Mouse (Mus musculus): Measurements from ENCODE around the gene Pnkd. TPM values are rescaled to one million over a fixed set of nuclear protein-coding genes. Genes with fewer than 3 reads are reported as not detected.

Pnkd gene
- polyA plus RNA-seq, 1 experiment from 2014 or later, result 103 TPM

DNA sequence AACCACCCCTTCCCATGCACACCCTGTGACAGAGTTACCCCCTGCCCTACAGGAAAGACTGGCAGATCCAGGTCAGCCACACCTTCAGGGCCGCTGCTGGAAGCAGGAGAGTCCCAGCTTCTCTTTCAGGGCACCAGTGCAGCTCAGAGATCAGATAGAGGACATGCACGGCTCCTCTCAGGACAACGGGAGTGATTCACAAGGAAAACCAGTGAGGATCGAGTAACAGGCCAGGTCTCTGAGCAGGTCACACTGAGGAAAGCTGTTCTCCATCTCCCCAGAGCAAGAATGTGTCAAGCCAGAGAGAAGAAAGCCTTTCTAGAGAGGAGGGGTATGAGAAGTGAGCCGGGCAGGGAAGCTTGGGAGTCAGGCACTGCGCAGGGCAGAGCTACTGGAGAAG, 11.7 kb downstream of the Pnkd start:
- WGBS, result 32% methylated on average over 6 of the region's 6 CpGs
- no peaks in the 10 kb centered on the region for H3K27me3 ChIP-seq (ENCODE audit: insufficient read depth, low read length)
- no peaks in the 10 kb centered on the region for H3K9me3 ChIP-seq (ENCODE audit: low read depth, low read length)
- peaks cover 44% of the 10 kb centered on the region for H3K4me1 ChIP-seq (ENCODE audit: insufficient read depth)
- H3K9ac ChIP-seq, result peak overlapping the region; percentile 48
- no peak for ATAC-seq (ENCODE audit: insufficient read depth)
- H3K4me2 ChIP-seq, result peak overlapping the region; percentile 58
- no peak overlapping the region; the same call in 1 of the 2 replicates for H3K4me3 ChIP-seq (ENCODE audit: low read depth, low read length)
- peaks cover 27% of the 10 kb centered on the region for H3K36me3 ChIP-seq (ENCODE audit: insufficient read depth)
- DNase-seq, result peak; percentile 44
- H3K27ac ChIP-seq (ENCODE audit: low read depth), result peak overlapping the region; percentile 97
- TF ChIP-seq CTCF (IDR thresholded peaks at IDR 0.05; ENCODE audit: low read depth), result no peak

DNA sequence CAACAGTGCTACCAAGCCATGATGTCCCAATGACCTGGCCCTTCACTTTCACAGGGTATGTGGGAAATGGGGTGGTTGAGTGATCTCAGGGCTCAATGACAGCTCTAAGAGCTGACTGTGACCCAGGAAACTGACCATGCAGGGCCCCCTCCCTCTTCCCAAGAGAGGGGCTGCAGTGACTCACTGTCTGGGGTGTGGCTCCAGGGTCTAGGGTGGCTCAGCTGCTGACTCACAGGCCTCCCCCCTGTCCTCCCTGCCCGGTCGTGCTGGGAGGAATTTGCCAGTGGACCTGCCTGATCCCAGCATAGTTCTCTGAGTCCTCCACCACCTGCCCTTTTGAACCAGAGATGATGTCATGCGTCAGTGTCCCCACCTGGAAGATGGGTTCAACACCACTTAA, 12.5 kb downstream of the Pnkd start:
- Histone ChIP-seq H3K4me1 (ENCODE audit: insufficient read depth) (peaks cover 44% of the 10 kb centered on the region), H3K9ac (no peak overlapping the region; the same call in none of the 2 replicates), H3K36me3 (ENCODE audit: insufficient read depth) (peaks cover 19% of the 10 kb centered on the region), H3K27me3 (ENCODE audit: insufficient read depth, low read length) (no peaks in the 10 kb centered on the region), H3K4me2 (0 out of 2 replicates have a peak overlapping the region, but pooled peaks have one; percentile 8), H3K4me3 (ENCODE audit: low read depth, low read length) (no peak overlapping the region), H3K9me3 (ENCODE audit: low read depth, low read length) (no peaks in the 10 kb centered on the region), H3K27ac (ENCODE audit: low read depth) (peak overlapping the region; percentile 97)
- DNase-seq, result no peak
- no peak for TF ChIP-seq CTCF (IDR thresholded peaks at IDR 0.05; ENCODE audit: low read depth)
- ATAC-seq (ENCODE audit: insufficient read depth), result no peak
- 47% methylated on average over 3 of the region's 3 CpGs for WGBS

DNA sequence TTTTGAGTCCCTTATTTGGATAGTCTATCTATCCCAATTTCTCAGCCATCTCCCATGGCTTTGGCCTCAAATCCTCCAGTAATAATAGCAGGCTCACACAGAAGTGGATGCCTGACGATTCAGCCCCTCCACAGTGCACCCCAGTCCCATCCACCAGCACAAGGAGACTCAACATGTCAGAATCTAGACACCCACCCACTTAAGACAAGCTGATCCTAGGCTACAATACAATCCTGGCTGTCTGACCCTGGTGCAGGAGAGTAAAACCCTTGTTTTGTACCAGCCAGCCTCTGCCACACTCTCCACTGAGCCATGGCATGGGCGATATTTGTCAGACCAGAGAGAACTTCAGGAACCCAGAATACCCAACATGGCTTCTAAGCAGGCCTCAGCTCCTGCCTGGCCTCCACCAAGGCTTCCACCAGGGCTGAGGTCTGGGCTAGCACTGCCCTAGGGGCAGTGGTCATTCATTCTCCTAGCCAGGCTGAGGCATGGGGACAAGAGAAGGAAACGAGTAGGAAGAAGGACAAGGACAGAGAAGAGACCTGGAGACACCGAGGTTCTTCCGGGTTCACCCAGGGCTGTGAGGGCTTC, 13.5 kb downstream of the Pnkd start:
- TF ChIP-seq CTCF (IDR thresholded peaks at IDR 0.05; ENCODE audit: low read depth), result no peak
- Histone ChIP-seq H3K27me3 (ENCODE audit: insufficient read depth, low read length) (no peaks in the 10 kb centered on the region), H3K9me3 (ENCODE audit: low read depth, low read length) (no peaks in the 10 kb centered on the region), H3K4me3 (ENCODE audit: low read depth, low read length) (no peak overlapping the region), H3K36me3 (ENCODE audit: insufficient read depth) (peaks cover 10% of the 10 kb centered on the region), H3K27ac (ENCODE audit: low read depth) (peak overlapping the region; percentile 97; the same call in 1 of the 2 replicates), H3K4me1 (ENCODE audit: insufficient read depth) (peaks cover 49% of the 10 kb centered on the region), H3K4me2 (no peak overlapping the region), H3K9ac (no peak overlapping the region)
- DNase-seq, result no peak
- ATAC-seq (ENCODE audit: insufficient read depth), result no peak
- WGBS, result 84% methylated on average over 5 of the region's 5 CpGs

DNA sequence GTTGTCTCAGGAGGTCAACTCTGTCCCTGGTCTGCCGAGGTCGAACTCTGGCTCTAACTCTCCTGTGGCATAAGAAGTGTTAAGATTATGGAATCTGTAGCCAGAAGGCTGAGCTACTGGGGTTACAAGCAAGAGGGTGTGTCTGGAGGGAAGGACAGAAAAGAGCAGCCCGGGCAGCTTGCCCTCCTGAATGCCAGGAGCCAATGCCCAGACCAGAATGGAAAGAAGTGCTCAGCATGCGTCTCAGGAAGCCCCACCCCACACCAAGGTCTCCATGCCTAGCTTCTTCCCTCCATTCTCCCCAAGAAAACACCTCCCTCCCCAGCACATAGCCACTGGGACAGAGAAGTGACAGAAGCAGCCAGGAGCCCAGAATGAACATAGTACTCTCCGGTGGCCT, 14.3 kb downstream of the Pnkd start:
- H3K4me3 ChIP-seq (ENCODE audit: low read depth, low read length), result no peak overlapping the region
- no peaks in the 10 kb centered on the region for H3K9me3 ChIP-seq (ENCODE audit: low read depth, low read length)
- DNase-seq (no peak), ATAC-seq (ENCODE audit: insufficient read depth) (no peak)
- no peak for TF ChIP-seq CTCF (IDR thresholded peaks at IDR 0.05; ENCODE audit: low read depth)
- H3K4me1 ChIP-seq (ENCODE audit: insufficient read depth), result peaks cover 46% of the 10 kb centered on the region
- WGBS, result 60% methylated on average over 5 of the region's 5 CpGs
- no peak overlapping the region for H3K9ac ChIP-seq
- H3K36me3 ChIP-seq (ENCODE audit: insufficient read depth), result peaks cover 5% of the 10 kb centered on the region
- H3K27ac ChIP-seq (ENCODE audit: low read depth), result no peak overlapping the region
- no peaks in the 10 kb centered on the region for H3K27me3 ChIP-seq (ENCODE audit: insufficient read depth, low read length)
- H3K4me2 ChIP-seq, result no peak overlapping the region

DNA sequence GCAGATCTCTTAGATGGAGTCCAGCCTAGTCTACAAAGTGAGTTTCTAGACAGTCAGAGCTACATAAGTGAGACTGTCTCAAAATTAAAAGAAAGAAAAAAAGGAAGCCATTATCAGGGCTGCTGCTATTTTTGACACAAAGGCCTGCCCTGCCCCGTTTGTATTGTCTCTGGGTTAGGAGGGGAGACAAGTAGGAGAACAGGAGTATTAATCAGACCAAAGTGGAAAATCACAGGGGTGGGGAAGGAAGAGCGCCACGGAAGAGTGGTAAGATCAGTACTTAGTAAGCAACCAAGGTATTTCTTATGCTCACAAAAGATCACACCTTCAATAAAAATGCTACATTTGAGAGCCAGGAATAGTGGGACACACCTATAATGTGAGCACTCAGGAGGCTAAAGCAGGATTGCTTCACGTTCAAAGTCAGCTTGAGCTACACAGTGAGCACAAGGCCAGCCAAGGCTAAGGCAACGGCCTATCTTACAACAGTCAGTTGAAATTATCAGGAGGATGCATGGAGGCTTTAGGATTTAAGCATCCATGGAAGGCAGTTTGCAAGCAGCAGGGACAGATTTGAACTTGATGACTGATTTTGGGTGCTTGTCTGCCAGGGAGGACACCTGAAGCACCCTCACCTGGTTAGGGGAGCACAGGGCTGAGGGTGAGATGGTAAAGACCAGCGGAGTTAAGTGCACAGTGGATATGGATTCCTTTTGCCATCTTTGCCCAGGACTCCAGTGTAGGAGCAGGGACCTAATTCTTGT, 15.8 kb downstream of the Pnkd start:
- Histone ChIP-seq H3K9ac (no peak overlapping the region), H3K36me3 (ENCODE audit: insufficient read depth) (no peaks in the 10 kb centered on the region; the same call in 1 of the 2 replicates), H3K9me3 (ENCODE audit: low read depth, low read length) (no peaks in the 10 kb centered on the region), H3K4me3 (ENCODE audit: low read depth, low read length) (no peak overlapping the region), H3K27me3 (ENCODE audit: insufficient read depth, low read length) (no peaks in the 10 kb centered on the region), H3K4me2 (no peak overlapping the region), H3K27ac (ENCODE audit: low read depth) (no peak overlapping the region), H3K4me1 (ENCODE audit: insufficient read depth) (peaks cover 38% of the 10 kb centered on the region)
- no peak for TF ChIP-seq CTCF (IDR thresholded peaks at IDR 0.05; ENCODE audit: low read depth)
- ATAC-seq (ENCODE audit: insufficient read depth), result no peak
- WGBS, result 76% methylated on average over 6 of the region's 6 CpGs
- DNase-seq, result no peak

DNA sequence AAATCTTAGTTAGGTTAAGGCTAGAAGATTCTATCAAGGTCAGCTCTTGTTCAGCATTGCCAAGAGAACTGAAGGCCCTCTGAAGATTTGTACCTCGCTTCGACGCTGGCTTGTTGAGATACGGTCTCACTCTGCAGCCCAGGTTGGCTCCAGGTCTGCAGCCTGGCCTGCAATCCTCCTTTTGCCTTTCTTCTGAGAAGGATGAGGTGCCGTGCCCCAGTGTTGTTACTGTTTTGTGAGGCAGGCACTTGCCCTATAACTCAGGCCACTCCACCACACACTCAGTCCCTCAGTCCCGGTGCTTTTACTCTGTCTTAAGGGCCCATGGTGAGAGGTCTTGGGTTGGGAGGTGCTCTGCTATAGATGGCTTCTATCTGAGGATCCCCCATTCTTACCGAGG, 17.5 kb downstream of the Pnkd start:
- Histone ChIP-seq H3K9me3 (ENCODE audit: low read depth, low read length) (no peaks in the 10 kb centered on the region), H3K27me3 (ENCODE audit: insufficient read depth, low read length) (no peaks in the 10 kb centered on the region), H3K4me2 (no peak overlapping the region; the same call in 1 of the 2 replicates), H3K9ac (no peak overlapping the region), H3K4me1 (ENCODE audit: insufficient read depth) (peaks cover 21% of the 10 kb centered on the region), H3K4me3 (ENCODE audit: low read depth, low read length) (no peak overlapping the region), H3K27ac (ENCODE audit: low read depth) (no peak overlapping the region), H3K36me3 (ENCODE audit: insufficient read depth) (no peaks in the 10 kb centered on the region; the same call in 1 of the 2 replicates)
- WGBS, result 82% methylated on average over 7 of the region's 7 CpGs
- ATAC-seq (ENCODE audit: insufficient read depth), result no peak
- DNase-seq, result no peak
- no peak for TF ChIP-seq CTCF (IDR thresholded peaks at IDR 0.05; ENCODE audit: low read depth)

DNA sequence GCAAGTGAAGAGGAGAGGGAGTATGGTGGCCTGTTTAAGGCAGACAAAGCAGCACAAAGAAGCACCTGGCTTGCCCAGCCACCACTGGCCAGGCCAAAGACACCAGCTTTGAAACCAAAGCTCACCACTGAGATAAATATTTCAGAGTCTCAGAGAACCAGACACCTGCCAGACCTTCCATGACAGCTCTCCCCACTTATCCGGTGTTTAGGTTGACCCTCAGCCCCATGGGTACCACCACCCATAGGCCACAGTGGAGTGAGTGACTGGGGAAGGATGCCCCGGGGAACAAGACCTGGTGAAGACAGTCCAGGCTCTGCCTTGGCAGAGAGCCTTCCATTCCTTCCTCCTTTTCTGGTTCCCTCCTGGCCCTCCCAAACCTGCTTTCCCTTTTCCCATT, 18.1 kb downstream of the Pnkd start:
- H3K9ac ChIP-seq, result no peak overlapping the region
- no peaks in the 10 kb centered on the region; the same call in 1 of the 2 replicates for H3K36me3 ChIP-seq (ENCODE audit: insufficient read depth)
- no peaks in the 10 kb centered on the region for H3K9me3 ChIP-seq (ENCODE audit: low read depth, low read length)
- DNase-seq, result no peak
- ATAC-seq (ENCODE audit: insufficient read depth), result no peak
- TF ChIP-seq CTCF (IDR thresholded peaks at IDR 0.05; ENCODE audit: low read depth), result no peak
- WGBS, result 51% methylated on average over 2 of the region's 2 CpGs
- H3K4me2 ChIP-seq, result peak overlapping the region; percentile 84
- H3K27ac ChIP-seq (ENCODE audit: low read depth), result no peak overlapping the region
- H3K27me3 ChIP-seq (ENCODE audit: insufficient read depth, low read length), result no peaks in the 10 kb centered on the region
- H3K4me3 ChIP-seq (ENCODE audit: low read depth, low read length), result peak overlapping the region; percentile 73
- H3K4me1 ChIP-seq (ENCODE audit: insufficient read depth), result peaks cover 17% of the 10 kb centered on the region; the same call in 1 of the 2 replicates
